Mouse (Mus musculus) hindbrain, embryonic 10.5 days (tissue): ENCODE measurements at regions not wholly inside any gene's neighbourhood (a gene's known extent, or its start where the extent isn't known, plus 50 kb on each side); places are given as distances from the start of the nearest gene placed in this dataset.

Experiments
- DNase-seq: peaks from one replicate; pipeline ENCODE4 v3.0.0-alpha.2; 2017; ENCODE audit warnings: low spot score
- H3K27ac ChIP-seq: fragments of 300-500 bp; sonication (generic); 2 replicates; pipeline ENCODE4 v1.5.1; 2016; ENCODE audit warnings: mild to moderate bottlenecking, moderate library complexity
- H3K27me3 ChIP-seq: fragments of 300-500 bp; sonication (generic); 2 replicates; pipeline ENCODE4 v1.6.1; 2016; ENCODE audit warnings: mild to moderate bottlenecking; ENCODE audit not compliant: poor library complexity, insufficient read depth, severe bottlenecking
- H3K36me3 ChIP-seq: fragments of 300-500 bp; sonication (generic); 2 replicates; pipeline ENCODE4 v1.6.1; 2016; ENCODE audit warnings: mild to moderate bottlenecking, moderate library complexity
- H3K4me1 ChIP-seq: fragments of 300-500 bp; sonication (generic); replicated peaks from 2 replicates; pipeline ENCODE4 v1.6.1; 2016; ENCODE audit warnings: mild to moderate bottlenecking
- H3K4me3 ChIP-seq: fragments of 300-500 bp; sonication (generic); 2 replicates; pipeline ENCODE4 v1.5.1; 2016; ENCODE audit warnings: mild to moderate bottlenecking, moderate library complexity
- H3K9me3 ChIP-seq: fragments of 300-500 bp; sonication (generic); 2 replicates; pipeline ENCODE4 v1.6.1; 2016; ENCODE audit warnings: mild to moderate bottlenecking, moderate library complexity
- WGBS: fragments of 180-500 bp; shearing (Covaris S2); methylation state at CpG from one replicate; pipeline ENCODE4 v1.1.7; 2016; 5-methylcytosine and 5-hydroxymethylcytosine counted together

DNA sequence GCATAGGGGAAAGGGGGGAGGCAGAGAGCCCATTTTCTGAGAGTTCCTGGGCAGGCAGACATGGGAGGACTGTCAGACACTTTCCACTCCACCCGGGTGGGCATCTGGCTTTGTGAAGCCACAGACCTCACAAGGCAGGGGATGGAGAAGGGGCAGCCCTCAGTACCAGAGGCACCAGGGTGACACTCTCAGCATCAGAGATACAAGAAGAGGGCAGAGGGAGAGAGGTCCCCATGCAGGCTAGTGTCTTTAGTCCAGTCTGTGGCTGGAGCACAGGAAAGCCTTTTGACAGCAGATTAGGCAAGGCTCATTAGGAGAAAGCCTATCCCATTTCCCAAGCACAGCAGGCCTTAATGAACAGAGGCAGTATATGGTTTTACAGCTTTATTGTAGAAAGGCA is 175.5 kb downstream of the Manea start:
- no peaks in the 10 kb centered on the region for H3K9me3 ChIP-seq
- H3K36me3 ChIP-seq: no peaks in the 10 kb centered on the region
- H3K4me1 ChIP-seq: peaks cover 4% of the 10 kb centered on the region; the same call in 1 of the 2 replicates
- no peaks in the 10 kb centered on the region for H3K27me3 ChIP-seq
- no peak overlapping the region for H3K27ac ChIP-seq
- H3K4me3 ChIP-seq: no peak overlapping the region
- 63% methylated on average over 1 of the region's 1 CpGs for WGBS
- peak; percentile 2 for DNase-seq

DNA sequence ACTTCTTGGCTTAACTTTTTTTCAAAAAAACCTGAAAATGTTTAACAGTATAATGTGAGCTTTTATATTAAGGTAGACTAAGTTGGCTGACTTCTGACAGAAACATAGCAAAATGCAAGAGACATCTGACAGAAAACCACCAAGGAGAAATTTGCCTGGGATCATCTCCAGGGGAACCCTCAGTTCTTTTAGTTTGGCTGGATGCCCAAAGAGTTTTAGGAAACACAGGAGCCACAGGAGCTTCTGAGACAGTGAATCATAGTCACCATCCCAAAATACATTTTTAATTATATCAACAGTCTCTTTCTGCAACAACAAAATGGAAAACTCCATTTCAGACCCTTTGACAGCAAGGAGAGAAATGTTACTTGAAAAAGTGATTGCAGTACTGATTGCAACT is 190.5 kb downstream of the Manea start:
- Histone ChIP-seq H3K4me1 (no peaks in the 10 kb centered on the region), H3K36me3 (no peaks in the 10 kb centered on the region), H3K27ac (no peak overlapping the region), H3K27me3 (no peaks in the 10 kb centered on the region), H3K4me3 (no peak overlapping the region), H3K9me3 (no peaks in the 10 kb centered on the region)
- DNase-seq: no peak
